Mouse (Mus musculus) layer of hippocampus, adult 18-20 months (tissue): ENCODE measurements around the gene Gpsm3. TPM values are rescaled to one million over a fixed set of nuclear protein-coding genes. Genes with fewer than 3 reads are reported as not detected.
"Not testable (repeated sequence)": the region's sequence is repeated elsewhere in the genome, so short reads cannot be mapped to it uniquely, and the experiment has no call there.

Source experiments
- DNase-seq, 2 experiments: peaks; one replicate each; pipeline ENCODE4 v3.0.0; 2022; ENCODE audit warnings: low spot score in 2 of 2
- long read RNA-seq: library from polyadenylated mRNA; stranded (forward); transcript quantifications from one replicate; pipeline ENCODE4 v2.0.0, GENCODE M21; 2021
- total RNA-seq, 2 experiments: library from RNA; stranded (reverse); gene quantifications; 2 replicates each; pipeline ENCODE4 v1.2.3; 2021

The Gpsm3 gene
- 1 to 10 TPM; 1.8 to 2.2 TPM for total RNA-seq
- long read RNA-seq = 0 reads

DNA sequence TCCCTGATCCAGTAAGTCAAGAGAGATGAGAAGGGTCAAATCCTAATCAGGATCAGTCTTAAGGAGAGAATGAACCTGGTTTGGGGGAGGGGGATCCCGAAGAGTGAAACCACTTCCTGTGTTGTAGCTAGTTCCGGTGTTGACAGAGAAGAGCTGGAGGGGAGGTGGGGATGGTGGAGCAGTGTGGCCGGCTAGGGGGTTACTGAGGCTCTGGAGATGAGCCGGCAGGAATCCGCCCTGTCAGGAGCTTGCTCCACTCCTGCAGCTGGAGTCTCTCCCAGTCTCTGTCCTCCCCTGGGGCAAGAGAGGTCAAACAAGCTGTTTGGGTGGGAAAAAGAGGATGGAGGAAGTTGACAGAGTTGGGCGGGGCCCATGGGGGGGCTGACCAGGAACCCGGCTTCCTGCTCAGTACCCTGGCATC is at the start of gene Gpsm3:
Gene Gpsm3 (plus strand): TSS at position 126 of the 421 bp plus-strand sequence.
- DNase-seq = no peak

DNA sequence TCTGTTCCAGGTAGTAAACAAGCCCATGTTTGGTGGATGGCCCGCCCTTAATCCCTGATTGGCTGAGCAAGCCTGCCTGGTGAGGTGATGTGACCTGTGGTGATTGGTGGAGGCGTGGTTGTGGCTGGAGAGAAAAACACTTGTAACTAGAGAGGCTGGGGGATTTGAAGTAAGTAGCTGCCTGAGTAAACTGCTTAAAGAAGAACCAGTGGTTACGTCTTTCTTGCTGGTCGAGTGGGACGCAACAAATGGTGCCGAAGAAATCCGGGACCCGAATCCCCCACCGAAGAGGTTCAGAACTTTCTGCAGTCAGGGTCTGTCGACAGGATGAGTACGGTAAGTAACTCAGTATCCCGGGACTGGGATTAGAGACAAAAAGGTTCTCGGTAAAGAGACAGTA is 46.0 kb upstream of the Gpsm3 start:
- not testable (repeated sequence) for DNase-seq

DNA sequence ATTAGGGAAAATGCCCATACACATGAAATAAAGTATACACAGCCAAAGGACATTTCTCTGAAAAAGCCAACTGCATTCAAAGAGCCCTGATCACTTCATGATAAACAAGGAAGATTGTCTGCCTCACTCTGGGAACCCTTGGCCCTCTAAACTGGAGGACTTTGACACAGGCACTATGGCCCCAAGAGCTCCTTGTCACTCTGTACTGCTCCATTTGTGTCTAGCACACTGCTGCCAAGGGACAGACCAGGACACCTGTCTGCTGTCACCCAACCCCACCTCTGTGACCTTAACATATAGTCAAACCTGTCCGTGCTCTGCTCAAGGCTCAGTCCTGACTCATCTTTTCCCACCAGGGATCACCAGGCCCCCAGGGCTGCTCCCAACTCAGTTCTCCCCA is 42.8 kb upstream of the Gpsm3 start:
- no peak for DNase-seq

DNA sequence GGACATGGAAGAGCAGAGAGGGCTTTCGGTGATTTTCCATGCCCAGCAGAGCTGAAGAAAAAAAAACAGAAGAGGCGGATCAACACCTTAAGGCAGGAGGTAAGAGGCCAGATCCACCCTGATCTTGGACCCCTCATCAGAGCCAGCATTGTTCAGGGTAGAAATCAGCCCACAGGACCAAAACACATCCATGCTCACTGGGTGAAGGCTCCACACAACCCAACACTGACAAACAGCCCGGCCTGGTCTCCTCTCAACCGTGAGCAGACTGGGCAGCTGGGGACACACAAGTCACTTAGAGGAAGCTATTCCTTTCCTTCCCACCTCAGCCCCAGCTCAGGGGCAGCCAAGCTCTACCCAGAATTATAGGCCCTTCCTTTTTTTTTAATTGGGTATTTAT is 42.0 kb upstream of the Gpsm3 start:
- DNase-seq = no peak

DNA sequence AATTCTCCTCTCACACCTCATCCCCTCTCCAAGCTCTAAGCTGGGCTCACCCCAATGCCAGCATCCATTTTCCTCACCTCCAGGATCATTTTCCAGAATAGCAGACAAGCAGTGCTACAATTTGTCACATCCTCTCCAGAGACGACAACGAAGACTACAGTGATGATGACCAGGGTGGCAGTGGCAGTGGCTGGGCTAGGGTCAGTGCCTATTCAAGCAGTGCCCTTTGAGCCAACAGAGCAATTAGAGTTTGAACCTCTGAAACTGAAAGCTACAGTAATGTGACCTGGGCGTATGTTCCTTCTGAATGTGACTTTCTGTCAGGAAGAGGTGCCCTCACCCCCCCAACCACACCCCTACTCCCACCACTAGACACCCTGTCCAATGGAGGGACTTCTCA is 40.5 kb upstream of the Gpsm3 start:
- no peak for DNase-seq

DNA sequence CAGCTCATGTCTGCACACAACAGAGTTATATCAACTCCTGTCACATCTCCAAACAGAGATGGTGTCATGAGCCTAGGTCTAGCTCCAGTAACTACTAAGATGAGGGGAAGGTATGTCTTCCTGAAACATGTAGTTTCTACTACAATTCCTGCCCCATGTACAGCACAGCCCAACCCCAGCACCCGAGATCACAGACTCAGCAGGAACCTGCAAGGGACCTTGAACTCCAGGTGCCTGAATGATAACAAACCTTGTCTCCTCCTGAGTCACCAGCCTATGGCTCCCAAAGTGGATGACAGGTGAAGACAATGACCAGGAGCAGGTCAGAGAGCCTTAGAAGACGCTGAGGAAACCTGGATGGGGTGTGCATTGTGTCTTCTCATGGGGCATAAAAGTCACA is 39.8 kb upstream of the Gpsm3 start:
- DNase-seq = no peak

DNA sequence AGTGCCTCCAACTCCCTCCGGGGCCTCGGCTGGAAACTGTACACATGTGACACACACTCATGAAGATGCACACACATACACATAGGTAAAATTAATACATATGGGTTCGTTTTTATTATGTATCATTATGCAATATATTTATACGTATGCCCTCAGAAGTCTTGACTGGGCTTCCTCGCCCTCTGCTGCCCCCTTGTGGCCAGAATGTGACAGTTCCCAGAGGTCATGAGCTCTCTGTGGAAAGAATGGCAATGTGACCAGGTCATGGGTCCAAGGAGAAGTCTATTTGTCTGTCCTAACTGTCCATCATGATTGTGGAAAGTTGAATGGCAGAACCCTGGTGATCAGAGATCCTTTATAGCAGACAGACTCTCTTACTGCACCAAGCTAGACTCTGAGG is 34.1 kb upstream of the Gpsm3 start:
- DNase-seq = peak; percentile 40 to 80

DNA sequence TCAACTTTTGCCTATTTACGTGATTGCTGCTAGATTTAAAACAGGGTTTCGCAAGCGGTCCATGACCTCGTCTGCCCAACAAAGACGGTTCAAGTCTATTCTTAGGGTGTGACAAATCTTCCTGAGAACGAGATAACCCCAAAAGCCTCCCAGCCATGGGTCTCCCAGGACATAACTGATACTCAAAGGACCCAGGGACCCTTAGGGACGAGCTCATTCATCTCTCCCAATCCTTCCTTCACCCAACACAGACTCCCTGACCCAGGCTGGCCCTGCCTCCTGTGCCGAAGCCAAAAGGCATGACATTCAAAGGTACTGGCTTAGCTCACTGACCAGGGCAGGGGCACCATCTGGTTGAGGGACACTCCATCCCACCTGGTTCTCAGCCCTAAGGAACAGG is 33.2 kb upstream of the Gpsm3 start:
- no peak for DNase-seq

DNA sequence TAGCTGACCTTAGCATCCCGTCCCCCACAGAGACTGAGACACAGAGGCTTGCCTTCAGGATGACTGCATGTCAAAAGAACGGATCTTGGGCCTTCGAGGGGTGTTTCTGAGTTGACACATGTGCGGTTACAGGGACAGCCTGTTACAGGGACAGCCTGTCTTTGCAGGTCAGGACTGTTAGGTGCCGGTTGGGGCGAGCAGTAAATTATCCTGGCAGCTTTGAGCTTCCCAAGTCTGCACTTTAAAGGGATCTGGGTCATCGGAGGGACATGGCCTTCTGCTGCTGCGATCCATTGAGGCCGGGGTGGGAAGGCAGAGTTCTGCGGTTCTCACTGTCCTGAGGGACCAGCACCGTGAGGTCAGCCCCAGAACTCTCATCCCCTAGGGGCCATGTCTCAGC is 32.2 kb upstream of the Gpsm3 start:
- DNase-seq = no peak

DNA sequence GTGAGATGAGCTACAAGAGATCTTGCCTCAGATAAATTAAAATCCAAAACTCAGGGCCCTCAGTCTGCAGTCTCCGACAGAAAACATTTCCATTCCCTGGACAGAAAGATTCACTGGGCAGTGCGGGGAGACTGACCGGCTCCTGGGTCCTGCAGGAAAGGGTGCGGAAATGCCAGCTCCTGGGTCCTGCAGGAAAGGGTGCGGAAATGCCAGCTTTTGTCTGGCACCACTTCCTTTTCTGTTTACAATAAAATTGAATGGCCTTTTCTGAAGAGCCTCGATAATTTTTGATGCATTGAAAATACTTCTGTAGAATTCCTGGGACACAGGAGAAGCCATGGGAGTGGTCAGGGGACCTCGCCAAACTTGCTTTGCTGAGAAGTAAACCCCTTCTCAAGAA is 30.5 kb upstream of the Gpsm3 start:
- DNase-seq = no peak

DNA sequence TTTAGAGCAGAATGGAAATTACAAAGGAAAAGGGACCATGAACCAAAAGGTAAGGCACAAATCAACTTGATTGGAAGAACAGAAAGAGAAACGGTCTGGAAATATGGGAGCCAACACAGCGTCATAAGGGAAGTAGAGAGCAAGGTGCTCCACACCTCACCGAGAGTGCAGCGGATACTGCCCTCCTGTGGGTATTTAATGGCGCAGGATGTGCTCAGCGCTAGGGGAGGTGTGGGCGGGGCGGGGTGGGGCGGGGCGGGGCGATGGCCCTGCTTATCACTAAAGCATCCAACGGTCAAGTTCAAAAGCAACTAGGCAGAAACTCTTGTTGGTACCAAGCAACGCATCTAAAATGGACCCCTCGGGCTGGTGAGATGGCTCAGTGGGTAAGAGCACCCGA is 29.7 kb upstream of the Gpsm3 start:
- DNase-seq = no peak

DNA sequence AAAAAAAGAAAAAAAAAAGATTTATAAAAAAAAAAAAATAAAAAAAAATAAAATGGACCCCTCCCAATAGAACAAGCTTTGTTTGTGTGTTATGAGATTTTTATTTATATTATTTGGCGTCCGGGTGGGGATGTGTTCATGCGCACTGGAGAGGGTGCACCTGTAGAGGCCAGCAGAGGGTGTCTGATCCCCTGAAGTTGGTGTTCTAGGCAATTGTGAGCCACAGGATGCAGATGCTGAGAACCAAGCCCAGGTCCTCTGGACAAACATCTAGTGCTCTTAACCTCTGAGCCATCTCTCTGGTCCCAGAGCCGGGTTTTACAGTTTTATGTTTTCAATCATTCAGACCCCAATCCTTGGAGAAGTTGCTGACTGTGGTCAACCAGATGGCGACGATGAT is 29.2 kb upstream of the Gpsm3 start:
- DNase-seq = no peak

DNA sequence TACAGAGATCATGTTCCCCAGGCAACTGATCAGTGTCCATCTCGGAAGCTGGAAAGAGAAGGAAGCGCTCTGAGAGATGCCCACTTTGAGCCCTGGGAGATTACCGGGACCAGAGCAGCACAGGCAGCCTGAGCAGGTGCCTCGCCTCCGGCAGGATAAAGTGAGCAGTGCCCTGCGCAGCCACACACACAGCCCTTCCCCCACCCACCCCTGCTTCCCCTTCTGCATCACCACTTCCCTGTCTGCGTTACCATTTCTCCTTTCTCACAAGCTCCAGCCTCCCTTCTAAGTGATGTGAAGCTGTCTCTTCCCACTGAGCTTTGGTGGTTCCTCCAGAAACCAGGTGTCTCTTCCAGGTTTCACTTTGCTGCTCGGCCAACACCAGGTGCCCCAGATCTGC is 28.4 kb upstream of the Gpsm3 start:
- no peak for DNase-seq

DNA sequence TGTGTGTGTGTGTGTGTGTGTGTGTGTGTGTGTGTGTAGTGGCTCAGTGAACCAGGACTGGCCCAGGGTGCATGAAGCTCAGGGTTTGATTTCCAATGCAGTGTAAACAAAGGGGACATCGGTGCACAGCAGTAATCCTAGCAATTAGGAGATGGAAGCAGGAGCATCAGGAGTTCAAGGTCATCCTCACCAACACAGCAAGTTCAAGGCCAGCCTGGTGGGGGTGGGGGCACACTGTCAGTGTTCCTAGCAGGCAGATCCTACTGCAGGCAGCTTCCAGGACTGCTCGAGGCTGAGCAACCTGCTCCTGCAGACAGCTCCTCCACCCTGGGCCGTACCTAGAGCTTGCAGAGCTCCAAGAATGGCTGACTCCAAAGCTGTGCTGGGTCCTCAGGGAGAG is 27.0 kb upstream of the Gpsm3 start:
- DNase-seq = no peak

DNA sequence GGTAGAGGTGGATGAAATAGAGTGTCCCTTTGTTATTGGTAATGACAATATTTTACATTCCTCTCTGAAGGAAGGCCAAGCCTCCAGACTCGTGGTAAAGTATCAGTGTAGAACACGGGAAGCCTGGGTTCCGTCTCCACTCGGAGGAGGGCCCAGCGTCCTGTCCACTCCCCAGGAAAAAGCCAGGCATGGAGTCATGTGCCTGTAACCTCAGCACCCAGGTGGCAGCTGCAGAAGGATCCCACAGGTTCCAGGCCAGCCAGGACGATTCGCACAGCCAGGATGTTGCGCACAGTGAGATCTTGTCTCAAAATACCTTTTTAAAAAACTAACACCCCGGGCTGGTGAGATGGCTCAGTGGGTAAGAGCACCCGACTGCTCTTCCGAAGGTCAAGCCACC is 26.3 kb upstream of the Gpsm3 start:
- DNase-seq = no peak

DNA sequence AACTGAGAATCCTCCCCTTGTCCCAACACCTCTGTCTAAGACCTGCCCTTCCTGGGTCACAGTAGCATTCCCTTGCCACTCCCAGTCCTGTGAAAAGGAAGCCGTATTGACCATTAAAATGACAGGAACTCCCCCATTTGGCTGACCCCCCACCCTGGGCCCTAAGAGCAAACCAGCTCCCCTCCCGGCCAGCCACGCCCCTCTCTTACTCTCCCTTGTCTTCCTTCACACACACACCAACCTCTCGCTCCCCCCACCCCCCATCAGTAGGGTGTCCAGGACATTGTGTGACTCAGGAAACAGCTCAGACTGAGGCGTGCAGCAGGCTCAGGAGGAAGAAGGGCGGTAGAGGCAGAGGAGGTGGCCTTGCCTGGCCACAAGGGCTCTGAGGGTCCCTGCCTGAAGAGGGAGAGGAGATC is 25.6 kb upstream of the Gpsm3 start, which contains the start of gene Notch4:
Gene Notch4 (plus strand): TSS at position 266 of the 419 bp plus-strand sequence.
- DNase-seq = no peak

DNA sequence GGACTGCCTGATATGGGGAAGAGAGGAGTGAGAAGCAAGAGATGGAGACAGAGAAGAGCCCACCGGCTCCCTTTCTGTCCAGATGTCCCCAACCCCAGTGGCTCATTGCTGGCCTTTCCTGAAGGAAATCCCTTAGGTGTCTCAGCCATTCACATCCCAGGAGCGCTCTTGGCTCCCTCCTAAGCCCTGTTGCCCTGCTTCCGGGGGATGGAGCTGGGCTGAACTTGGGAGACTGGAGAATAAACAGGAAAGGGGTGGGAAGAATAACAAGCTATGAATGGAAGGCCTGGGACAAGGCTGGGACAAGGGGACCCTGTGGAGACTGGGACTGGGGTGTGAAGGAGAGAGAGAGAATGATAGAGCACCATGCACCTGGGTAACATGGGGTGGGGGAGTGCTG is 24.8 kb upstream of the Gpsm3 start:
- DNase-seq = no peak

DNA sequence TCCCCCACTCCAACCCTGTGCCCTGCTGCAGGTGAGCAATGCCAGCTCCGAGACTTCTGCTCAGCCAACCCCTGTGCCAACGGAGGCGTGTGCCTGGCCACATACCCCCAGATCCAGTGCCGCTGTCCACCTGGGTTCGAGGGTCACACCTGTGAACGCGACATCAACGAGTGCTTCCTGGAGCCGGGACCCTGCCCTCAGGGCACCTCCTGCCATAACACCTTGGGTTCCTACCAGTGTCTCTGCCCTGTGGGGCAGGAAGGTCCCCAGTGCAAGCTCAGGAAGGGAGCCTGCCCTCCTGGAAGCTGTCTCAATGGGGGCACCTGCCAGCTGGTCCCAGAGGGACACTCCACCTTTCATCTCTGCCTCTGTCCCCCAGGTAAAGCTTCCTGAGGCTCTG is 22.3 kb upstream of the Gpsm3 start:
- no peak for DNase-seq

DNA sequence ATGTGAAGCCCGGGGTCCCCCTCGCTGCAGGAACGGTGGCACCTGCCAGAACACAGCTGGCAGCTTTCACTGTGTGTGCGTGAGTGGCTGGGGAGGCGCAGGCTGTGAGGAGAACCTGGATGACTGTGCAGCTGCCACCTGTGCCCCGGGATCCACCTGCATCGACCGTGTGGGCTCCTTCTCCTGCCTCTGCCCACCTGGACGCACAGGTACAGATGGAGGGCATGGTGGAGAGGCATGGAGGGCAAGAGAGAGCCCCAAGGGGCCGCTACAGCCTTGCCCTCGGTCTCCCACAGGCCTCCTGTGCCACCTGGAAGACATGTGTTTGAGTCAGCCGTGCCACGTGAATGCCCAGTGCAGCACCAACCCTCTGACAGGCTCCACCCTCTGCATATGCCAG is 21.2 kb upstream of the Gpsm3 start:
- no peak for DNase-seq

DNA sequence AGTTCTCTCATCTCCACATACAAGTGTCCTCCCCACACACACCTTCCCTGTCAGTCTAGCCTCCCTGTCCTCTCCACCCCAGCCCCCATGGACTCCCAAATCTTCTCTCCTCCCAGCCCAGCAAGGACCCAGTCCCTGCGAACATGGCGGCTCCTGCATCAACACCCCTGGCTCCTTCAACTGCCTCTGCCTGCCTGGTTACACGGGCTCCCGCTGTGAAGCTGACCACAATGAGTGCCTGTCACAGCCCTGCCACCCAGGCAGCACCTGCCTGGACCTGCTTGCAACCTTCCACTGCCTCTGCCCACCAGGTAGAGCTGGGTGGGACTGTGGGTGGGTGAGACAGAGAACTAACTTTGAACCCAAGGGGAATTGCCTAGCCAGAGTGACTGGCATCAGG is 19.7 kb upstream of the Gpsm3 start:
- no peak for DNase-seq

DNA sequence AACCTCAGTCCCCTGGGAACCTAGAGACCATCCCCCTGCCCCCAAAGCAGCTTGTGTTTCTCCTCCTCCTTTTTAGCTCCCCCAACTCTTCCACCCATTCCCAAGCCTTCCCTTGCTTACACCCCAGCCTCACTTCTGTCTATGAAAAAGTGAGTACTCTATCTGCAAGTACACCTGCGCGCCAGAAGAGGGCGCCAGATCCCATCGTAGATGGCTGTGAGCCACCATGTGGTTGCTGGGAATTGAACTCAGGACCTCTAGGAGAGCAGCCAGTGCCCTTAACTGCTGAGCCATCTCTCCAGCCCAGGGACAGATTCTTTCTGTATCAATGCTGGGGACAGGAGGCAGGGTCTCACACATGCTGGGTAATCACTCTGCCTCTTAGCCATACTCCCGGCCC is 17.7 kb upstream of the Gpsm3 start:
- no peak for DNase-seq

DNA sequence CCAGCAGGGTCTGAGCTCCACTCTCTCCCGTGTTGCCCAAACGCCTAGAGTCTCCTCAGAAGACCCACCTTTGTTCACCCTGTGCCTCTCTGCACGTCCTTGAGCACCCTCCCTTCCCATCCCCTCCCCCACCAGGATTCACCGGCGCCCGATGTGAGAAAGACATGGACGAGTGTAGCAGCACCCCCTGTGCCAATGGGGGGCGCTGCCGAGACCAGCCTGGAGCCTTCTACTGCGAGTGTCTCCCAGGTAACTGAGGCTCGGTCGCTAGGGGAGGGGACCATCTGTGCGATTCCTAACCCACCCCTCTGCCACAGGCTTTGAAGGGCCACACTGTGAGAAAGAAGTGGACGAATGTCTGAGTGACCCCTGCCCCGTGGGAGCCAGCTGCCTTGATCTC is 17.2 kb upstream of the Gpsm3 start:
- no peak for DNase-seq

DNA sequence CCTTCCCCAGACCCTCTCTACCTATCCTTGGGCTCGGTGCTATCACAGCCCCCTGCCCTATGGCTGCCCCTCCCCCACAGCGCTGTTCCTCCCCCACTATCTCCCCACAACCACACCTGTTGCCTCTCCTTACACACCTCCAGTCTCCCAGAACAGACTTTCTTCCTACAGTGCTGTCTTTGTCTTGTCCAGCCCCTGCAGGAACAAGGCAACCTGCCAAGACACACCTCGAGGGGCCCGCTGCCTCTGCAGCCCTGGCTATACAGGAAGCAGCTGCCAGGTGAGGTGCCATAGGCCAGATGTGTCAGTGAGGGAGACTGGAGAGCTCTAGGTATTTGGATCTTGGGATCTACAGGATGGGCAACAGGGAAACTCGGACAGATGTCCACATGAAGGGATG is 13.0 kb upstream of the Gpsm3 start:
- no peak for DNase-seq

DNA sequence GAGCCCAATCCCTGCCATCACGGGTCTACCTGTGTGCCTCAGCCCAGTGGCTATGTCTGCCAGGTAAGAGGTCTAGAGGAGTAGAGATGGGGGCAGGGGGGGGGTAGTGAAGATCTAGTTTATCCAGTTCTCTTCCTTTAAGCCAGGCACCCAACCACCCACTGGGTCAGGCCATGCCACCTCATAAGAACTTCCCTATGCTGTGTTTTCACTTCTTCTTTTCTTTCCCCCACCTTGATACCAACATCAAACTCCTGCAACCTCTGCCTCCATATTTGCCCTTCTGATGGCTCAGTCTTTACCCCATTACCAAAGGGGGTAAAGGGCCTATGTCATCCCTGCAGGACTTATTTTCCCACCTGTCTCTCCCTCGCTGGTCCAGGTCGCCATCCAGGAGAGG is 11.5 kb upstream of the Gpsm3 start:
- no peak for DNase-seq
